Mouse (Mus musculus) lung, embryonic 15.5 days (tissue): Measurements from ENCODE around the gene Dao. TPM values are rescaled to one million over a fixed set of nuclear protein-coding genes. Genes with fewer than 3 reads are reported as not detected.

Experiments used
- ATAC-seq: fragments of 200-750 bp; cut with Nextera tagmentation; 2 replicates; pipeline ENCODE4 v1.8.0; 2017; ENCODE audit warnings: moderate number of reproducible peaks, borderline replicate concordance; ENCODE audit not compliant: low FRiP score, low TSS enrichment; ENCODE audit errors: extremely low read depth
- H3K27ac ChIP-seq: fragments of 300-500 bp; sonication (generic); 2 replicates; pipeline ENCODE4 v1.5.1; 2015; ENCODE audit warnings: moderate library complexity, mild to moderate bottlenecking, inconsistent platforms
- H3K27me3 ChIP-seq: fragments of 300-500 bp; sonication (generic); 2 replicates; pipeline ENCODE4 v1.6.1; 2015; ENCODE audit warnings: inconsistent platforms
- H3K36me3 ChIP-seq: fragments of 300-500 bp; sonication (generic); 2 replicates; pipeline ENCODE4 v1.6.1; 2015; ENCODE audit warnings: inconsistent platforms
- H3K4me1 ChIP-seq: fragments of 300-500 bp; sonication (generic); 2 replicates; pipeline ENCODE4 v1.6.1; 2015; ENCODE audit warnings: inconsistent platforms
- H3K4me2 ChIP-seq: fragments of 300-500 bp; sonication (generic); 2 replicates; pipeline ENCODE4 v1.6.1; 2015; ENCODE audit warnings: inconsistent platforms, mild to moderate bottlenecking, moderate library complexity
- H3K4me3 ChIP-seq: fragments of 300-500 bp; sonication (generic); 2 replicates; pipeline ENCODE4 v1.5.1; 2015; ENCODE audit warnings: mild to moderate bottlenecking, inconsistent platforms
- H3K9ac ChIP-seq: fragments of 300-500 bp; sonication (generic); 2 replicates; pipeline ENCODE4 v1.6.1; 2015; ENCODE audit warnings: inconsistent platforms
- H3K9me3 ChIP-seq: fragments of 300-500 bp; sonication (generic); 2 replicates; pipeline ENCODE4 v1.6.1; 2016; ENCODE audit warnings: inconsistent platforms
- WGBS: fragments of 180-500 bp; shearing (Covaris S2); methylation state at CpG from one replicate; pipeline ENCODE4 v1.1.7; 2015; 5-methylcytosine and 5-hydroxymethylcytosine counted together
- polyA plus RNA-seq: library from polyadenylated mRNA; unstranded; fragments of >200 nt; fragmentation: Nextera tagmentation; extraction: Ambion mirVana; gene quantifications from 2 replicates; pipeline ENCODE4 v1.2.1, GENCODE M21; 2015

Dao gene
- not detected in 2 replicates for polyA plus RNA-seq

DNA sequence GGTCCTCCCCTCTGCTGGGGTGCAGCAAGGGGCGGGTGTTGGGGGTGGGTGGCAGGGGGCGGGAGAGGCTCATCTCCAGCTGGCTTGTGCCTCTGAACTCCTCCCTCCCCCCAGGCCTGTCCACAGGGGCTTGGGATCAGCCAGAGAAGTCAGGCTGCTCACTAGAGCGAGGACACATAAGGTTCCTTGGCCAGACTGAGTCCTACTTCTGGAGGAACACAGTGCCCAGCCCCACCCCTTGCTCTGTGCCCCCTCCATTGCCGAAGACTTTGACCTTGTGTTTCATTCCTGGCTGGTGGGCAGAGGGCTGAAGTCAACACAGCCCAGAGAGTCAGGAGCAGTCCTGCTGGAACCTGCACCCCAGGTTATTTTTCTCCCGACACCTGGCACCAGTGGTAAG, at the start of gene Dao:
Gene Dao, plus strand, starts transcription at position 162 of the 400 bp plus-strand sequence.
- no peak within 1 kb of the TSS for H3K27ac ChIP-seq
- no peaks in the 10 kb centered on the region for H3K27me3 ChIP-seq
- no peaks in the 10 kb centered on the region for H3K4me1 ChIP-seq
- H3K4me2 ChIP-seq = no peak within 1 kb of the TSS
- WGBS = 45% methylated on average over 5 of the region's 5 CpGs
- H3K4me3 ChIP-seq = no peak within 1 kb of the TSS
- no peaks in the 10 kb centered on the region for H3K36me3 ChIP-seq
- no peaks in the 10 kb centered on the region for H3K9me3 ChIP-seq
- no peak for ATAC-seq
- H3K9ac ChIP-seq = no peak within 1 kb of the TSS

DNA sequence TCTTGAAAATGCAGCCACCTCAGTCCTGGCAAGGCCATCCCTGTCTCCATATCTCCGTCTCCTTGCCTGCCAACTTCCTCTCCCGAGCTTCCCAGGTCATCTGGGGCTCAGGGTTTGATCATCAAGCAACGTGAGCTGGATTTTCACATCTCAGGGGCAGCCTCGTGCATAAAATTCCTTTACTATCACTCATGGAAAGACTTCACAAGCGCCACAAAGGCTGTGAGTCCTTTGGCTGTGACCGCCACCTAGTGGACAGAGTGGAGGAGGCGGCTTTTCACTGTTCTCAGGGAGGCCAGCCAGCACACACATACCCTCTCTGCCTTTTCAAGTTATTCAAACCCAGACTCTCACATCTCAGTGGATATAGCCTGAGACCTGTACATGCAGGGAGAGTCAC, 49.1 kb upstream of the Dao start:
- Histone ChIP-seq H3K27me3 (no peaks in the 10 kb centered on the region), H3K9ac (no peak overlapping the region), H3K36me3 (peaks cover 60% of the 10 kb centered on the region), H3K4me1 (peaks cover 24% of the 10 kb centered on the region), H3K9me3 (no peaks in the 10 kb centered on the region), H3K27ac (no peak overlapping the region), H3K4me3 (no peak overlapping the region), H3K4me2 (no peak overlapping the region)
- no peak; the same call in 1 of the 2 replicates for ATAC-seq
- 7% methylated on average over 7 of the region's 7 CpGs for WGBS

DNA sequence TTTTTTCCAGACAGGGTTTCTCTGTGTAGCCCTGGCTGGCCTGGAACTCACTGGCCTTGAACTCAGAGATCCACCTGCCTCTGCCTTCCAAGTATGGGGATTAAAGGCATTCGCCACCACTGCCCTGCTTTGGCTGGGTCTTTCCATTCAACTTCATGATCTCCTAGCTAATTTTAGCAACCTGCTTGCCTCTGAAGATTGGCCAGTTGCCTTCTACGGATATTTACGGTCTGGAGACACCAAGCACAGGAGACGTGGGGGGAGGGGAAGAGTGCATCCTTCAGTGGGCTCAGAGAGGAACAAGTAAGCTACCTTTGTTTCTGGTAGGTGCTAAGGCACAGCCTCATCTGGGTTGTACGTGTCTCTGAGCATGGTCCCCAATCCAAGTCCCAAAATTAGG, 48.2 kb upstream of the Dao start:
- no peaks in the 10 kb centered on the region for H3K27me3 ChIP-seq
- no peak overlapping the region for H3K9ac ChIP-seq
- H3K4me2 ChIP-seq = no peak overlapping the region
- no peak overlapping the region for H3K4me3 ChIP-seq
- no peak for ATAC-seq
- no peaks in the 10 kb centered on the region for H3K9me3 ChIP-seq
- H3K36me3 ChIP-seq = peaks cover 51% of the 10 kb centered on the region
- peaks cover 31% of the 10 kb centered on the region for H3K4me1 ChIP-seq
- 79% methylated on average over 5 of the region's 5 CpGs for WGBS
- H3K27ac ChIP-seq = no peak overlapping the region

DNA sequence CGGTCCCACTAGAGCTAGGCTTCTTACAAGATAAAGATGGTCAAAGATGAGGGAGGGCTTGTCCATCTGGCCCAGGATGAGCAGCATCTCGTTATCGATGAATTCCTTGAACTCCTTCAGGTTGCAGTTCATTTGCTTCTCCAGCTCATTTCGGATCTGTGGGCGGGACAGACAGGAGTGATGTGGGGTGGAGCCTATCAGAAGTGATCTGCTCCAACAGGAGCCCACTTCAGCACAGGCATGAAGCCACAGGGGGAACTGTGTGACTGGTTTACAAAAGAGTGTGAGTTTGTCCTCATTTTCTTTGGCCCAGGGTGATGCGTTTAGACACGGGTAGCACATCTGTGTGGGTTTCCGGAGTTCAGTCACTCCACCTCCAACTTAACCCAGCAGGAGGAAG, 47.8 kb upstream of the Dao start:
- Histone ChIP-seq H3K27me3 (no peaks in the 10 kb centered on the region), H3K4me3 (no peak overlapping the region), H3K4me2 (no peak overlapping the region), H3K9ac (no peak overlapping the region), H3K4me1 (peaks cover 32% of the 10 kb centered on the region), H3K36me3 (peaks cover 47% of the 10 kb centered on the region), H3K27ac (no peak overlapping the region), H3K9me3 (no peaks in the 10 kb centered on the region)
- ATAC-seq = no peak
- WGBS = 85% methylated on average over 8 of the region's 8 CpGs

DNA sequence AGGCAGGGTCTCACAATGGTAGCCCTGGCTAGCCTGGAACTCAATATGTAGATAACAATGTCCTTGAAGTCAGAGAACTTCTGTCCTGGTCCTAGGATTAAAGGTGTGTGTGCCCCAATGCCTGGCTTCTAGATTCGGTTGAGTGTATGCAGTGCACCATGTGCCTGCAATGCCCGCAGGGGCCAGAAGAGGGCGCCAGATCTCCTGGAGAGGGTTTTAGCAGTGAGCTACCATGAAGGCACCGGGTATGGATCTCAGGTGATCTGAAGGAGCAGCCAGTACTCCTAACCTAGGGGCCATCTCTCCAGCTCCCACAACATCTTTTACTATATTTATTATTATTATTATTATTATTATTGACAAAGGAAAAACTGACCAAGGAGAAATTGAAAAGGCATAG, 47.0 kb upstream of the Dao start:
- 6% methylated on average over 4 of the region's 4 CpGs for WGBS
- Histone ChIP-seq H3K27me3 (no peaks in the 10 kb centered on the region), H3K4me1 (peaks cover 25% of the 10 kb centered on the region), H3K4me2 (no peak overlapping the region), H3K27ac (no peak overlapping the region), H3K36me3 (peaks cover 45% of the 10 kb centered on the region), H3K4me3 (no peak overlapping the region), H3K9me3 (no peaks in the 10 kb centered on the region), H3K9ac (no peak overlapping the region)
- ATAC-seq = no peak; the same call in 1 of the 2 replicates

DNA sequence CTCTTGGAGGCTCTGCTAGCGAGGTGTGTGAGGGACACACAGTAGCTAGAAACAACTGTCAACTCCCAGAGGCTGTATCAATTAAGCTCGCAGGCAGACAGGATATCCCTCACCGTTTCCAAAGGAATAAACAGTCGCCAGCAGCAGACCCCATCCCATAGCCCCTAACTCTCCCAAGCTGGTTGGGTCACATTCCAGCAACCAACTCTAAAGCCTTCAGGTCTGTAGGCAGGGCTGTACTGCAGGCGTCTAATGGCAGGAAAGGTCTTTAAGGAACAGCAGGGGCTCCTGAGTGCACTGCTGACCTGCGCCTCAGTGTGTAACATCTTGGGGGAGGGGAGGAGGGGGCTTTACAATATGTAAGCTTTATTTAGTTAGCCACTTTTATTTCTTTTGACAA, 44.5 kb upstream of the Dao start:
- no peak overlapping the region for H3K9ac ChIP-seq
- 11% methylated on average over 6 of the region's 6 CpGs for WGBS
- H3K36me3 ChIP-seq = peaks cover 37% of the 10 kb centered on the region

DNA sequence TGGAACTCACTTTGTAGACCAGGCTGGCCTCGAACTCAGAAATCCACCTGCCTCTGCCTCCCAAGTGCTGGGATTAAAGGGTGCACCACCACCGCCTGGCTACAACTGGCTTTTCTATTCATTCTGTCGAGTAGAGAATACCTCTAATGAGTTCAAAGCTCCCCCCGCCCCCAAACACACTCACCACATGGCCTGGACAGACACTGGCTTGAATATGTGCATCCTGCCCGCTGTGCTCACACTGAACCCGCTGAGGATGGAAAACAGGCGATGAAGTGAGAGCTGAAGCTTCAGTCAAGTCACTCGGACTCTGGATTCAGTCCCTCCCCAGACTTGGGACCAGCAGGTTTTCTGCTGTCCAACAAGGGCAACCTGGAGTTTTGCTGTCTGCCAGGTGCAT, 43.1 kb upstream of the Dao start:
- Histone ChIP-seq H3K27me3 (no peaks in the 10 kb centered on the region), H3K4me3 (no peak overlapping the region), H3K4me2 (no peak overlapping the region), H3K9ac (no peak overlapping the region), H3K9me3 (no peaks in the 10 kb centered on the region), H3K36me3 (peaks cover 39% of the 10 kb centered on the region), H3K27ac (no peak overlapping the region), H3K4me1 (peaks cover 26% of the 10 kb centered on the region)
- ATAC-seq = no peak
- WGBS = 65% methylated on average over 8 of the region's 8 CpGs

More for the DNA sequence above, 44.5 kb upstream of the Dao start:
- Histone ChIP-seq H3K4me1 (peaks cover 26% of the 10 kb centered on the region), H3K9me3 (no peaks in the 10 kb centered on the region), H3K27me3 (no peaks in the 10 kb centered on the region), H3K27ac (peak overlapping the region; percentile 69), H3K4me3 (no peak overlapping the region), H3K4me2 (no peak overlapping the region)
- no peak for ATAC-seq

DNA sequence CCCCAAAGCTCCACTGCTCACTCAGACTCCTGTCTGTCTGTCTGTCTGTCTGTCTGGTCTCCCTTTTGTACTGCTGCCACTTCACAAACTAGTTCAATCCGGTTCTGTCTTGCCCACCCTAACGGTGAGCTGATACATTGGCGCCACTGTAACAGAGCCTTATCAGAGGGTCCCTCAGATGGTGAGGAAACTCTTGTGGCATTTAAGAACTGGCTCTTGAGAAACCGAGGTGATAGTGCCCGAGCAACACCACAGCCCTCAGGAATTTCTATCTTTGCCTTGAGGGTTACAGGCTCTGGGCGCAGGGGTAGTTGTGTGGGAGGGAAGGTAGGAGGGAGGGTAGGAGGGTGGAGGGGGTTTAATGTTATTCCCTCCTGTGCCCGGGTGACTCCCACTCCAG, 41.7 kb upstream of the Dao start:
- Histone ChIP-seq H3K4me2 (no peak overlapping the region), H3K9me3 (no peaks in the 10 kb centered on the region), H3K36me3 (peaks cover 42% of the 10 kb centered on the region), H3K4me3 (no peak overlapping the region), H3K9ac (no peak overlapping the region), H3K27ac (peak overlapping the region; percentile 72), H3K4me1 (peaks cover 34% of the 10 kb centered on the region), H3K27me3 (no peaks in the 10 kb centered on the region)
- ATAC-seq = peak; percentile 32; the same call in 1 of the 2 replicates
- WGBS = 55% methylated on average over 7 of the region's 7 CpGs

DNA sequence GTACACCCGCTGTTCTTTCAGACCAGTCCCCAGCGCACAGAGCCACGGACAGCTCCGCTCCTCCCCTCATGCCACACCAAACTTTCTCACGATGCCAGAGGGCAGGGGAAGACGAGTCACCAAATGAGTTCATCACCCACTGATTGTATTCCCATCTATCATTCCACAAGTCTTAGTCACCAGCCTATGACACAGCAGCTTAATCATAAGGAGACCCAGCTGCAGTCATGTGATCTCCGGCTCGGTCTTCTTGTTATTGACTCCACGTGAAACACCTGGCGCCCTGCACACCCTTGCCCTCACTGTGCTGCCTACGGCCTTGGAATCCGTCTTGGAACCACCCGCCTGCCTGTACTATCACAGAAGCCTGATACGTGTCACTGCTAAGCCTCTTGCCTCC, 38.5 kb upstream of the Dao start:
- no peak overlapping the region for H3K27ac ChIP-seq
- ATAC-seq = no peak
- no peaks in the 10 kb centered on the region for H3K27me3 ChIP-seq
- H3K4me3 ChIP-seq = no peak overlapping the region
- H3K4me2 ChIP-seq = no peak overlapping the region
- no peaks in the 10 kb centered on the region for H3K9me3 ChIP-seq
- peaks cover 54% of the 10 kb centered on the region for H3K36me3 ChIP-seq
- H3K4me1 ChIP-seq = peaks cover 20% of the 10 kb centered on the region
- no peak overlapping the region for H3K9ac ChIP-seq
- WGBS = 78% methylated on average over 14 of the region's 14 CpGs

DNA sequence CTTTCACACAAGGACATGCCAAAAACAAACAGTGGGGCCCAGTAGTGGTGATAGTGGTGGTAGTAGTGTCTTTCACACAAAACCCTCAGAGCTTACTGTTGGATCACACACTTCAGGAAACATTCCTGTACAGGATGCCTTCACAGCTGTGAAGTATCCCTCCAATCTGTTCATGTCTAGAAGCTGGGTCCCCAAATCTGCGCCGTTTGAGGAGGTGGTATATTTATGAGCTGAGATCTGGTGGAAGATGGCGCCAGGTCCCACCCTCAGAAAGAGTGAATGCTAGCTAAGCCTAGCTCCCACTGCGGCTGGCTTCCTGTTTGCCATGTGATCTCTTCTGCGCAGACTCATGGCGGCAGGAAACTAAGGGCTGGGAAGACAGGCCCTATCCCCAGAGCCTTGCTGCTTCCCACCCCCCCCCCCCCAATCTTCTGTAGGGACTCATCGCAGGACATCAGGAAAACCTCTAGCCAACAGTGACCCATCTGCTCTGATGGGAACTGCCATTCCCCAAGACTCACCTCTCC, 37.8 kb upstream of the Dao start:
- 87% methylated on average over 7 of the region's 7 CpGs for WGBS
- H3K4me2 ChIP-seq = no peak overlapping the region

DNA sequence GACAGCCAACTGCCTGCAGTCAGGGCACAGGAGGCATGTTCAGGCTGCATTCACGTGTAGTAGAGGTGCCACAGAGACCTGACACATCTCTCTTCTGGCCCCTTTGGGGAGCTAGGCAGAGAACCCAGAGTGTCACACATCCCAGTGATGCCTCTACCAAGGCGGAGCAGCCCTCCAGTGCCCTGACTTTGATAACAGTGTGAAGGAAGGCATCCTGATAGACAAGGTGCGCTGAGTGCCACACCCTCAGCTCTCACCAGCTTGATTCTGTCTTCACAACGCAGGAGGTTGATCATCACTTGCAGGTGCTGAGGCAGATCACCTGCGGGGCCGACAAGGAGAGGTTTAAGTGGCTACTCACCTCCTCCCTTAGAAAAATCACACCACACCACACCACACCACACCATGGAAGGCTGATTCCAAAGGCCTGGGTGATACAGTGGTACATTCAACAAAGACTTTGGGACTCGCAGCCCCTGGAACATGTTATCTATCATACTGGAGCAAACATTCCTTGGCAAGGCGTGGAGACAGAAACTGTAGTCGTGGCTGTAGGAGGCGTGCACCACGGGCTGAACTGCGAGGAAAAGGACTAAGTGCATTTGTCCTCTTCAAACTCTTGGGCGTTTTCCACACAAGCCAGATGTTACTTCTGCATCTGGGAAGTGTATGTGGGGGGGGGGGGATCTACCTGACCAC, 36.9 kb upstream of the Dao start:
- Histone ChIP-seq H3K9ac (no peak overlapping the region), H3K9me3 (no peaks in the 10 kb centered on the region), H3K4me3 (no peak overlapping the region), H3K4me2 (no peak overlapping the region), H3K4me1 (peaks cover 14% of the 10 kb centered on the region; the same call in 1 of the 2 replicates), H3K27ac (no peak overlapping the region), H3K27me3 (no peaks in the 10 kb centered on the region), H3K36me3 (peaks cover 51% of the 10 kb centered on the region)
- WGBS = 68% methylated on average over 13 of the region's 13 CpGs
- ATAC-seq = no peak

More for the DNA sequence above, 37.8 kb upstream of the Dao start:
- peaks cover 56% of the 10 kb centered on the region for H3K36me3 ChIP-seq
- H3K9ac ChIP-seq = no peak overlapping the region
- no peak overlapping the region for H3K27ac ChIP-seq
- no peaks in the 10 kb centered on the region for H3K27me3 ChIP-seq
- H3K4me1 ChIP-seq = peaks cover 15% of the 10 kb centered on the region; the same call in 1 of the 2 replicates
- ATAC-seq = no peak
- H3K4me3 ChIP-seq = no peak overlapping the region
- no peaks in the 10 kb centered on the region for H3K9me3 ChIP-seq

DNA sequence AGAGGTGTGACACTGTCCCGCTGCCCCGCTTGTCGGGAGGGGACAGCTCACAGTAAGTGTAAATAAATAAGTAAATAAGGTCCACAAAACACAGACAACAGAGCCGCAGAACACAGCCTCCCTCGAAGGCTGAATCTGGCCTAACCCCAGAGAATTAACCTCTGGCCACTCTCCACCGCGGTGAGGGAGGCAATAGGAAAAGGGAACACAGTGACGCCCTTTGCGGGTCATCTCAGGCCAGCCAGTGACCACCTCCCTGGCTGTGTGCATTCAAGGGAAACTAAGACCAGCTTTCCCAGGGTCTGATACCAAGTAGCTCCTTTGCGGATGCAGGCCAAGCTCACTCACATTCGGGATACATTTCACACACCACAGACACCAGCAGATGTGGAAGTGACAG, 35.1 kb upstream of the Dao start:
- no peak for ATAC-seq
- H3K4me3 ChIP-seq = no peak overlapping the region
- no peak overlapping the region for H3K4me2 ChIP-seq
- H3K36me3 ChIP-seq = peaks cover 51% of the 10 kb centered on the region
- WGBS = 75% methylated on average over 11 of the region's 11 CpGs
- no peak overlapping the region for H3K9ac ChIP-seq
- H3K27ac ChIP-seq = no peak overlapping the region
- H3K27me3 ChIP-seq = no peaks in the 10 kb centered on the region
- no peaks in the 10 kb centered on the region for H3K9me3 ChIP-seq
- peaks cover 23% of the 10 kb centered on the region for H3K4me1 ChIP-seq
